In the genomic region with DNA sequence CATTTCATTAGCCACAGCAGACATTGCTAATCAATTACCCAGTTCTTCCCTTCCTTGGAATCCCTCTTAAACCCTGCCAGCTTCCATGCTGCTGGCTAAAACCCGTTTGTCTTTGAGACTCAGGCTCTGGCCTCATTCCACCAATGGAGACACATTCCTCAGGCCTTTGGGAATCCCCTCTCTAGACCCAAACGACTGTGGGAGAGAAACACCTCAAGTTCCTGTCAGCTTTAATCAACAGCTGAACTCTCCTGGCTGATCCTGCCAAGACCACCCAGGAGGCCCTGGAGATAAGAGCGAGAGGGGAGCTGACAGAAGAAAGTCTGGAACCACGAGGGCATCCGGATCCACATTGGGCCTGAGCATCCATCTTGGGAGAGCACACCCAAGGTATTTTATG, we compare ENCODE assay signal across 17 mouse cellular contexts. TPM values are rescaled to one million over a fixed set of nuclear protein-coding genes. Genes with fewer than 3 reads are reported as not detected.
DNase-seq lines count a peak whose midpoint lies in the region; ATAC-seq lines count a peak whose summit lies in the region.
"Had no signal": no experiment of that assay in that cellular context is flagged by ENCODE, and none has a peak within 500 bp of the region (broad histone marks: within the 10 kb centered on the region; RNA-seq: fewer than 3 reads in every experiment).

No protein-coding gene starts in this region.

- no peaks in the 10 kb centered on the region for H3K36me3 ChIP-seq in kidney, embryonic 16.5 days (ENCODE audit: insufficient read depth, low read length)
- H3K36me3 ChIP-seq in embryonic facial prominence, embryonic 14.5 days (ENCODE audit: control insufficient read depth, insufficient read depth, low read length): no peaks in the 10 kb centered on the region

- peaks cover 3% of the 10 kb centered on the region; the same call in 1 of the 2 replicates for H3K9me3 ChIP-seq in kidney, embryonic 16.5 days (ENCODE audit: low read length)
- H3K9me3 ChIP-seq in embryonic facial prominence, embryonic 14.5 days (ENCODE audit: control insufficient read depth, low read length): 0 out of 2 replicates have a peak, but pooled peaks cover 7% of the 10 kb centered on the region

- no peak overlapping the region for H3K4me3 ChIP-seq in kidney, embryonic 16.5 days (ENCODE audit: low read length)
- no peak overlapping the region for H3K4me3 ChIP-seq in embryonic facial prominence, embryonic 14.5 days (ENCODE audit: low read depth, low read length)
- H3K4me3 ChIP-seq: gastrocnemius, adult 2 months; megakaryocyte, embryonic 14.5 days had no signal

- DNase-seq in kidney, postnatal 25 days: no peak
- peak; percentile 53 for DNase-seq in retina, postnatal 1 day
- DNase-seq in retina, embryonic 14.5 days (ENCODE audit: low spot score): no peak
- DNase-seq in embryonic facial prominence, embryonic 14.5 days (ENCODE audit: low spot score): peak; percentile 71
- DNase-seq in yolk sac, embryonic 10.5 days (ENCODE audit: low spot score): peak; percentile 38
- DNase-seq in MN1 (ENCODE audit: low spot score): no peak
- DNase-seq: embryo, embryonic 11 days; gastrocnemius, adult 2 months; heart, adult 11 months; kidney, adult 18-20 months; liver, postnatal 0 days; right cerebral cortex, adult 18-20 months had no signal

- H3K4me2 ChIP-seq in kidney, embryonic 16.5 days (replicated peaks; ENCODE audit: low read depth, low read length): no peak overlapping the region
- H3K4me2 ChIP-seq in embryonic facial prominence, embryonic 14.5 days (ENCODE audit: low read depth, low read length): no peak overlapping the region
- H3K4me2 ChIP-seq: hindbrain, embryonic 14.5 days had no signal

- 0 out of 2 replicates have a peak overlapping the region, but pooled peaks have one; percentile 16 for H3K27ac ChIP-seq in kidney, embryonic 16.5 days (ENCODE audit: low read length)
- H3K27ac ChIP-seq in embryonic facial prominence, embryonic 14.5 days (replicated peaks; ENCODE audit: low read depth, low read length): no peak overlapping the region; the same call in 1 of the 2 replicates
- H3K27ac ChIP-seq: gastrocnemius, adult 2 months; hindbrain, embryonic 14.5 days had no signal

- peaks cover 27% of the 10 kb centered on the region for H3K4me1 ChIP-seq in kidney, embryonic 16.5 days (ENCODE audit: insufficient read depth, low read length)
- H3K4me1 ChIP-seq in embryonic facial prominence, embryonic 14.5 days (ENCODE audit: control insufficient read depth, insufficient read depth, low read length): peaks cover 12% of the 10 kb centered on the region

- no peak overlapping the region for H3K9ac ChIP-seq in kidney, embryonic 16.5 days (replicated peaks; ENCODE audit: low read length)
- H3K9ac ChIP-seq in embryonic facial prominence, embryonic 14.5 days (ENCODE audit: low read depth, low read length): no peak overlapping the region
- H3K9ac ChIP-seq: liver, postnatal 0 days had no signal

- no peaks in the 10 kb centered on the region for H3K27me3 ChIP-seq in kidney, embryonic 16.5 days (ENCODE audit: insufficient read depth, low read length)
- H3K27me3 ChIP-seq in embryonic facial prominence, embryonic 14.5 days (replicated peaks; ENCODE audit: control insufficient read depth, insufficient read depth, low read length): no peaks in the 10 kb centered on the region

- WGBS in kidney, embryonic 16.5 days: 45% methylated on average over 5 of the region's 5 CpGs
- WGBS in embryonic facial prominence, embryonic 14.5 days: 34% methylated on average over 5 of the region's 5 CpGs

- ATAC-seq in kidney, embryonic 16.5 days (ENCODE audit: low FRiP score, low TSS enrichment): no peak
- peak; percentile 30; the same call in 1 of the 2 replicates for ATAC-seq in embryonic facial prominence, embryonic 14.5 days (ENCODE audit: low read depth)
- ATAC-seq: forebrain, embryonic 16.5 days; liver, postnatal 0 days; midbrain, embryonic 16.5 days had no signal

RNA-seq across cellular contexts. Expression of a gene that starts 13.9 kb away (rescaled TPM):
- 27.8 and 27.9 TPM in 2 replicates for polyA plus RNA-seq in kidney, embryonic 16.5 days (2015; fragmentation: Nextera tagmentation; extraction: Ambion mirVana)
- 17.0 and 19.3 TPM in 2 replicates for polyA plus RNA-seq in embryonic facial prominence, embryonic 14.5 days (2014; fragmentation: Nextera tagmentation; extraction: Ambion mirVana)

Comparison
In these comparisons a context has a peak if more than half of its experiments do, and no peak if none do; other contexts are left out.
1. DNase-seq: peak in retina, postnatal 1 day (single experiment), embryonic facial prominence, embryonic 14.5 days (single experiment) and yolk sac, embryonic 10.5 days (single experiment); none in kidney, postnatal 25 days (0 of 2), retina, embryonic 14.5 days (single experiment) and MN1 (single experiment).